ENCODE assay signal across 16 mouse cellular contexts in the genomic region with DNA sequence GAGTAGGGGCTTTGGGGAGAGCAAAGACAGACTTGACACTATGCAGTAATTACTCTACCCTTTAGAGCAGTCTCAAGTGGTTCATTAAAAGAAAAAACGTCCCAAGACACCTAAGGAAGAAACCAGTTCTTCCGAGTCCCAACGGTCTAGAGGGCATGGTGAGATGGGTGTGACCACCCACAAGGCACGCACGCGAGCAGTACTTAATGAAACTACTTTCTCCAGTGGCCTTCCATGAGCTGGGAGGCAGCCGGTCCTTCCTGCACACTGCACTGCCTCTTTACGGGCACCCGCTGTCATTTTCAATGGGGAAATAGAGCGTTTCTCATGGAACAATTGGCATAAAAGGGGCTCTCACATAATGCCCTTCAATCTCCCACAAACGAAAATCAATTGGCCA.
A peak's percentile ranks its signal among the peaks of the same experiment; 100 is the strongest.
DNase-seq lines count a peak whose midpoint lies in the region; ATAC-seq and TF ChIP-seq lines count a peak whose summit lies in the region.
"Had no signal": no experiment of that assay in that cellular context is flagged by ENCODE, and none has a peak within 500 bp of the region (broad histone marks: within the 10 kb centered on the region; RNA-seq: fewer than 3 reads in every experiment).

No protein-coding gene starts in this region.

- TF ChIP-seq CTCF in heart, adult 2 months (IDR thresholded peaks at IDR 0.05) = no peak
- TF ChIP-seq CTCF in forebrain, postnatal 0 days (IDR thresholded peaks at IDR 0.05; ENCODE audit: low read depth) = no peak

- H3K36me3 ChIP-seq in heart, adult 2 months (ENCODE audit: control insufficient read depth, insufficient read depth, low read length) = no peaks in the 10 kb centered on the region; the same call in 1 of the 2 replicates
- H3K36me3 ChIP-seq in heart, embryonic 15.5 days = no peaks in the 10 kb centered on the region
- no peaks in the 10 kb centered on the region for H3K36me3 ChIP-seq in midbrain, embryonic 11.5 days (ENCODE audit: control insufficient read depth, insufficient read depth, low read length)
- H3K36me3 ChIP-seq in midbrain, embryonic 16.5 days (ENCODE audit: control insufficient read depth, insufficient read depth, low read length) = no peaks in the 10 kb centered on the region
- H3K36me3 ChIP-seq in forebrain, postnatal 0 days (ENCODE audit: insufficient read depth) = no peaks in the 10 kb centered on the region

- no peak for ATAC-seq in heart, embryonic 15.5 days (replicated peaks; ENCODE audit: insufficient number of reproducible peaks, insufficient read depth, low FRiP score, low read depth)
- peak; percentile 52; the same call in 1 of the 2 replicates for ATAC-seq in midbrain, embryonic 11.5 days (ENCODE audit: low FRiP score)
- ATAC-seq in midbrain, embryonic 16.5 days = no peak
- peak; percentile 29; the same call in 1 of the 2 replicates for ATAC-seq in forebrain, postnatal 0 days
- ATAC-seq: intestine, postnatal 0 days; liver, postnatal 0 days; Patski had no signal

- H3K4me2 ChIP-seq in heart, embryonic 15.5 days = peak overlapping the region; percentile 22; the same call in 1 of the 2 replicates
- no peak overlapping the region for H3K4me2 ChIP-seq in midbrain, embryonic 11.5 days
- H3K4me2 ChIP-seq in midbrain, embryonic 16.5 days (ENCODE audit: low read length) = no peak overlapping the region
- no peak overlapping the region for H3K4me2 ChIP-seq in forebrain, postnatal 0 days (ENCODE audit: low read depth)
- H3K4me2 ChIP-seq: limb, embryonic 12.5 days; liver, embryonic 11.5 days had no signal

- intact Hi-C loops in heart, adult 2 months (cut with DNase I) = loop anchor here (5.0 kb wide), 1 partner anchor 73 kb away; no protein-coding TSS in a partner anchor
- intact Hi-C loops in heart, postnatal 25 days (cut with DNase I) = loop anchor here (5.0 kb wide), 1 partner anchor 123 kb away; no protein-coding TSS in a partner anchor

- no peak overlapping the region for H3K9ac ChIP-seq in heart, adult 2 months (ENCODE audit: low read depth, low read length)
- no peak overlapping the region for H3K9ac ChIP-seq in heart, embryonic 15.5 days
- no peak overlapping the region for H3K9ac ChIP-seq in midbrain, embryonic 11.5 days (ENCODE audit: low read length)
- no peak overlapping the region for H3K9ac ChIP-seq in midbrain, embryonic 16.5 days (ENCODE audit: low read depth, low read length)
- no peak overlapping the region for H3K9ac ChIP-seq in forebrain, postnatal 0 days
- H3K9ac ChIP-seq: limb, embryonic 12.5 days; liver, postnatal 0 days had no signal

- H3K4me1 ChIP-seq in heart, adult 2 months (ENCODE audit: control insufficient read depth, insufficient read depth, low read length) = peaks cover 16% of the 10 kb centered on the region
- H3K4me1 ChIP-seq in heart, embryonic 15.5 days (replicated peaks) = peaks cover 43% of the 10 kb centered on the region
- peaks cover 15% of the 10 kb centered on the region for H3K4me1 ChIP-seq in midbrain, embryonic 11.5 days (ENCODE audit: control insufficient read depth, insufficient read depth, low read length)
- peaks cover 17% of the 10 kb centered on the region; the same call in 1 of the 2 replicates for H3K4me1 ChIP-seq in midbrain, embryonic 16.5 days (ENCODE audit: control insufficient read depth, insufficient read depth, low read length)
- peaks cover 4% of the 10 kb centered on the region; the same call in 1 of the 2 replicates for H3K4me1 ChIP-seq in forebrain, postnatal 0 days (ENCODE audit: insufficient read depth)

- no peak for TF ChIP-seq EP300 in heart, adult 2 months (IDR thresholded peaks at IDR 0.05; ENCODE audit: insufficient read depth, low read depth, low read length)

- WGBS in heart, adult 2 months = 86% methylated on average over 11 of the region's 11 CpGs
- WGBS in heart, embryonic 15.5 days = 87% methylated on average over 11 of the region's 11 CpGs
- WGBS in midbrain, embryonic 11.5 days = 69% methylated on average over 11 of the region's 11 CpGs
- 38% methylated on average over 11 of the region's 11 CpGs for WGBS in midbrain, embryonic 16.5 days
- 38% methylated on average over 11 of the region's 11 CpGs for WGBS in forebrain, postnatal 0 days

- no peaks in the 10 kb centered on the region for H3K9me3 ChIP-seq in heart, embryonic 15.5 days (replicated peaks)
- no peaks in the 10 kb centered on the region for H3K9me3 ChIP-seq in midbrain, embryonic 11.5 days (ENCODE audit: control insufficient read depth, low read length)
- no peaks in the 10 kb centered on the region for H3K9me3 ChIP-seq in midbrain, embryonic 16.5 days (replicated peaks; ENCODE audit: control insufficient read depth, low read length, poor library complexity, severe bottlenecking)
- H3K9me3 ChIP-seq in forebrain, postnatal 0 days (ENCODE audit: low read length) = no peaks in the 10 kb centered on the region
- H3K9me3 ChIP-seq: hindbrain, embryonic 10.5 days; limb, embryonic 12.5 days had no signal

- no peak overlapping the region for H3K4me3 ChIP-seq in heart, adult 2 months
- no peak overlapping the region for H3K4me3 ChIP-seq in heart, embryonic 15.5 days
- H3K4me3 ChIP-seq in midbrain, embryonic 11.5 days (ENCODE audit: low read depth, low read length) = no peak overlapping the region
- H3K4me3 ChIP-seq in midbrain, embryonic 16.5 days (ENCODE audit: low read depth, low read length) = no peak overlapping the region
- no peak overlapping the region for H3K4me3 ChIP-seq in forebrain, postnatal 0 days (ENCODE audit: low read depth, low read length)
- H3K4me3 ChIP-seq: hindbrain, embryonic 10.5 days; limb, embryonic 12.5 days had no signal

- peak overlapping the region; percentile 70 for H3K27ac ChIP-seq in heart, adult 2 months
- H3K27ac ChIP-seq in heart, embryonic 15.5 days = peak overlapping the region; percentile 59
- no peak overlapping the region for H3K27ac ChIP-seq in midbrain, embryonic 11.5 days (ENCODE audit: low read depth, low read length)
- no peak overlapping the region for H3K27ac ChIP-seq in midbrain, embryonic 16.5 days (ENCODE audit: low read length)
- H3K27ac ChIP-seq in forebrain, postnatal 0 days (ENCODE audit: low read depth, low read length) = no peak overlapping the region
- H3K27ac ChIP-seq: hindbrain, embryonic 10.5 days; limb, embryonic 12.5 days had no signal

- no peak for TF ChIP-seq POLR2A in heart, adult 2 months (IDR thresholded peaks at IDR 0.05; ENCODE audit: insufficient read depth, low read depth, low read length)

- no peaks in the 10 kb centered on the region for H3K27me3 ChIP-seq in heart, adult 2 months (ENCODE audit: control insufficient read depth, insufficient read depth, low read length)
- no peaks in the 10 kb centered on the region for H3K27me3 ChIP-seq in heart, embryonic 15.5 days
- H3K27me3 ChIP-seq in midbrain, embryonic 11.5 days (ENCODE audit: control insufficient read depth, insufficient read depth, low read length) = no peaks in the 10 kb centered on the region
- no peaks in the 10 kb centered on the region for H3K27me3 ChIP-seq in midbrain, embryonic 16.5 days (ENCODE audit: control insufficient read depth, insufficient read depth, low read depth, low read length)
- H3K27me3 ChIP-seq in forebrain, postnatal 0 days (ENCODE audit: insufficient read depth, low read length) = no peaks in the 10 kb centered on the region
- H3K27me3 ChIP-seq: CH12.LX; limb, embryonic 12.5 days; Patski had no signal

- no peak for DNase-seq in heart, adult 2 months
- no peak for DNase-seq in heart, postnatal 25 days (ENCODE audit: low spot score)
- no peak for DNase-seq in heart, adult 18-20 months
- no peak for DNase-seq in midbrain, embryonic 11.5 days (ENCODE audit: low spot score, missing footprints)
- no peak for DNase-seq in forebrain, postnatal 0 days
- DNase-seq: B cell, adult 2 months; cerebellum, adult 9-10 months; liver, postnatal 0 days had no signal

- peaks cover 1% of the 10 kb centered on the region for H3K79me2 ChIP-seq in heart, adult 2 months (replicated peaks; ENCODE audit: control insufficient read depth, insufficient read depth, low read length)

Comparison
In these comparisons a context has a peak if more than half of its experiments do, and no peak if none do; other contexts are left out.
1. ATAC-seq: peak in midbrain, embryonic 11.5 days (single experiment) and forebrain, postnatal 0 days (single experiment); none in heart, embryonic 15.5 days (single experiment) and midbrain, embryonic 16.5 days (single experiment).
2. H3K27ac ChIP-seq: peak in heart, adult 2 months (single experiment) and heart, embryonic 15.5 days (single experiment); none in midbrain, embryonic 11.5 days (single experiment), midbrain, embryonic 16.5 days (single experiment) and forebrain, postnatal 0 days (single experiment).